Mouse (Mus musculus) c-Kit-positive CD71-positive TER-119-positive erythroid progenitor cells, embryonic 14.5 days (primary cell): Measurements from ENCODE around the gene Uso1.
"Not testable (repeated sequence)": the region's sequence is repeated elsewhere in the genome, so short reads cannot be mapped to it uniquely, and the experiment has no call there.

Source experiments
- DNase-seq: peaks from one replicate; pipeline ENCODE4 v3.0.0-alpha.2; 2013; ENCODE audit warnings: low spot score

Gene Uso1

GRCm38 (mm10) chr5:92195716-92196115 is 58.0 kb downstream of the Uso1 start:
- not testable (repeated sequence) for DNase-seq

GRCm38 (mm10) chr5:92196895-92197811 is 59.4 kb downstream of the Uso1 start:
- no peak for DNase-seq

- no peak for DNase-seq
Measured at GRCm38 (mm10) chr5:92198266-92198665, 60.5 kb downstream of the Uso1 start.

- DNase-seq = peak; percentile 13
Measured at GRCm38 (mm10) chr5:92204162-92205036, 66.7 kb downstream of the Uso1 start.

- no peak for DNase-seq
Measured at GRCm38 (mm10) chr5:92205184-92205583, 67.4 kb downstream of the Uso1 start.

GRCm38 (mm10) chr5:92205706-92206105 is 68.0 kb downstream of the Uso1 start:
- DNase-seq = no peak

GRCm38 (mm10) chr5:92206121-92206520 is 68.4 kb downstream of the Uso1 start:
- DNase-seq = no peak

- no peak for DNase-seq
Measured at GRCm38 (mm10) chr5:92210205-92210604, 72.5 kb downstream of the Uso1 start.

- no peak for DNase-seq
Measured at GRCm38 (mm10) chr5:92212231-92212630, 74.5 kb downstream of the Uso1 start.

- no peak for DNase-seq
Measured at GRCm38 (mm10) chr5:92215308-92215707, 77.6 kb downstream of the Uso1 start, which contains the start of gene U90926. U90926 (minus strand) TSS chr5:92215408.

- no peak for DNase-seq
Measured at GRCm38 (mm10) chr5:92218915-92219793, 81.4 kb downstream of the Uso1 start.

- no peak for DNase-seq
Measured at GRCm38 (mm10) chr5:92219826-92220225, 82.1 kb downstream of the Uso1 start.

- DNase-seq = no peak
Measured at GRCm38 (mm10) chr5:92220287-92220902, 82.7 kb downstream of the Uso1 start.

GRCm38 (mm10) chr5:92227782-92228181 is 90.0 kb downstream of the Uso1 start:
- no peak for DNase-seq

GRCm38 (mm10) chr5:92228776-92229175 is 91.0 kb downstream of the Uso1 start:
- DNase-seq = no peak

GRCm38 (mm10) chr5:92229514-92229913 is 91.8 kb downstream of the Uso1 start:
- no peak for DNase-seq

- DNase-seq = no peak
Measured at GRCm38 (mm10) chr5:92230306-92230705, 92.6 kb downstream of the Uso1 start.

- DNase-seq = no peak
Measured at GRCm38 (mm10) chr5:92231836-92232235, 94.1 kb downstream of the Uso1 start.

GRCm38 (mm10) chr5:92233366-92233765 is 95.6 kb downstream of the Uso1 start:
- no peak for DNase-seq

GRCm38 (mm10) chr5:92234939-92235557 is 97.3 kb downstream of the Uso1 start:
- no peak for DNase-seq
